Mouse (Mus musculus) adrenal gland, adult (tissue): ENCODE results near the gene Gm49337.
A peak's percentile ranks its signal among the peaks of the same experiment; 100 is the strongest.

Experiments used
- DNase-seq, 2 experiments: peaks; one replicate each; pipeline ENCODE4 v3.0.0; 2022 to 2023; ENCODE audit warnings: low spot score in 1 of 2; ENCODE audit not compliant: inconsistent age in 2 of 2

Gene Gm49337

GRCm38 (mm10) chr4:116160769-116161168, 12.4 kb upstream of the Gm49337 start:
- DNase-seq = no peak

- DNase-seq = no peak
Measured at GRCm38 (mm10) chr4:116162142-116162541, 11.0 kb upstream of the Gm49337 start.

GRCm38 (mm10) chr4:116164759-116165554, 8.2 kb upstream of the Gm49337 start:
- DNase-seq = no peak

- DNase-seq = no peak
Measured at GRCm38 (mm10) chr4:116165708-116166407, 7.3 kb upstream of the Gm49337 start.

- no peak for DNase-seq
Measured at GRCm38 (mm10) chr4:116167404-116167803, 5.8 kb upstream of the Gm49337 start, which contains the start of gene Tspan1. Gene Tspan1 (minus strand): TSS chr4:116167601.

- peak; percentile 59 to 90 for DNase-seq
Measured at GRCm38 (mm10) chr4:116168617-116169352, 4.4 kb upstream of the Gm49337 start.

GRCm38 (mm10) chr4:116169353-116169672, 3.9 kb upstream of the Gm49337 start:
- DNase-seq = no peak

GRCm38 (mm10) chr4:116173752-116174151, 568 bp downstream of the Gm49337 start:
- no peak for DNase-seq

- peak; percentile 52 to 80 for DNase-seq
Measured at GRCm38 (mm10) chr4:116174466-116175116, 1.4 kb downstream of the Gm49337 start.

- no peak for DNase-seq
Measured at GRCm38 (mm10) chr4:116175136-116175535, 2.0 kb downstream of the Gm49337 start.

GRCm38 (mm10) chr4:116175711-116176542, 2.7 kb downstream of the Gm49337 start:
- peak; percentile 20 to 51 for DNase-seq

GRCm38 (mm10) chr4:116176543-116176988, 3.4 kb downstream of the Gm49337 start:
- peak; percentile 54 to 71 for DNase-seq

- peak; percentile 75 to 81 for DNase-seq
Measured at GRCm38 (mm10) chr4:116177140-116177539, 4.0 kb downstream of the Gm49337 start.

- DNase-seq = no peak
Measured at GRCm38 (mm10) chr4:116182079-116182478, 8.9 kb downstream of the Gm49337 start.

- DNase-seq = peak; percentile 24 to 54
Measured at GRCm38 (mm10) chr4:116182745-116183144, 9.6 kb downstream of the Gm49337 start.

- DNase-seq = no peak
Measured at GRCm38 (mm10) chr4:116185083-116185482, 11.9 kb downstream of the Gm49337 start.

GRCm38 (mm10) chr4:116192286-116192835, 19.2 kb downstream of the Gm49337 start:
- DNase-seq = no peak

- DNase-seq = no peak
Measured at GRCm38 (mm10) chr4:116193583-116194383, 20.6 kb downstream of the Gm49337 start.

GRCm38 (mm10) chr4:116198422-116198821, 25.2 kb downstream of the Gm49337 start:
- DNase-seq = peak in 1 of 2 experiments; percentile 55
